Mouse (Mus musculus) gastrocnemius, postnatal 4 days (tissue): ENCODE results near the gene 0610009B22Rik. TPM values are rescaled to one million over a fixed set of nuclear protein-coding genes. Genes with fewer than 3 reads are reported as not detected.
"Not testable (repeated sequence)": the region's sequence is repeated elsewhere in the genome, so short reads cannot be mapped to it uniquely, and the experiment has no call there.

Experiments
- DNase-seq, 2 experiments: peaks; one replicate each; pipeline ENCODE4 v3.0.0; 2021 to 2022; ENCODE audit warnings: low spot score in 2 of 2, mixed read lengths in 2 of 2
- long read RNA-seq, 2 experiments: library from polyadenylated mRNA; stranded (forward); transcript quantifications; one replicate each; pipeline ENCODE4 v2.0.0; 2021
- total RNA-seq, 2 experiments: library from RNA; stranded (reverse); gene quantifications; 2 replicates each; pipeline ENCODE4 v1.2.3; 2021

The 0610009B22Rik gene
- total RNA-seq, result 10 to 100 TPM; 25.1 to 25.6 TPM
- long read RNA-seq, experiment 1, transcript 0610009B22Rik-201 (2 exons, 813 nt), result major isoform, 19 of 20 reads
- long read RNA-seq, experiment 1, partial matches to known transcripts, result 0 of 20 reads
- long read RNA-seq, experiment 1, other reads (novel, unspliced or antisense), result 1 of 20 reads
- long read RNA-seq, experiment 2, transcript 0610009B22Rik-201 (2 exons, 813 nt), result major isoform, 15 of 15 reads
- long read RNA-seq, experiment 2, partial matches to known transcripts, result 0 of 15 reads
- long read RNA-seq, experiment 2, other reads (novel, unspliced or antisense), result 0 of 15 reads

- DNase-seq, result peak; percentile 100
These were observed at the start of gene 0610009B22Rik for GRCm38 (mm10) chr11:51688330-51689328. TSS of gene 0610009B22Rik (minus strand) at chr11:51688874.

GRCm38 (mm10) chr11:51734218-51734617 lies 45.5 kb upstream of the 0610009B22Rik start:
- DNase-seq, result not testable (repeated sequence)

GRCm38 (mm10) chr11:51732883-51733282 lies 44.2 kb upstream of the 0610009B22Rik start:
- no peak for DNase-seq

- DNase-seq, result no peak
These were observed 32.4 kb upstream of the 0610009B22Rik start for GRCm38 (mm10) chr11:51721066-51721465.

GRCm38 (mm10) chr11:51707080-51707479 lies 18.4 kb upstream of the 0610009B22Rik start:
- no peak for DNase-seq

GRCm38 (mm10) chr11:51706451-51706850 lies 17.8 kb upstream of the 0610009B22Rik start:
- no peak for DNase-seq

- DNase-seq, result peak in 1 of 2 experiments; percentile 22
These were observed 14.8 kb upstream of the 0610009B22Rik start for GRCm38 (mm10) chr11:51703379-51703998.

GRCm38 (mm10) chr11:51702831-51703230 lies 14.2 kb upstream of the 0610009B22Rik start:
- no peak for DNase-seq

- DNase-seq, result no peak
These were observed 6.3 kb upstream of the 0610009B22Rik start for GRCm38 (mm10) chr11:51694984-51695383.

- DNase-seq, result not testable (repeated sequence)
These were observed 1.9 kb upstream of the 0610009B22Rik start for GRCm38 (mm10) chr11:51690597-51690996.

- DNase-seq, result peak in 1 of 2 experiments; percentile 7
These were observed 669 bp upstream of the 0610009B22Rik start for GRCm38 (mm10) chr11:51689343-51689742.

- no peak for DNase-seq
These were observed 6.7 kb downstream of the 0610009B22Rik start for GRCm38 (mm10) chr11:51681976-51682374.

- peak; percentile 79 to 88 for DNase-seq
These were observed 7.2 kb downstream of the 0610009B22Rik start for GRCm38 (mm10) chr11:51681324-51681975.

GRCm38 (mm10) chr11:51679466-51679865 lies 9.2 kb downstream of the 0610009B22Rik start:
- no peak for DNase-seq

- no peak for DNase-seq
These were observed 10.8 kb downstream of the 0610009B22Rik start for GRCm38 (mm10) chr11:51677737-51678418.

- no peak for DNase-seq
These were observed 13.3 kb downstream of the 0610009B22Rik start for GRCm38 (mm10) chr11:51675386-51675785.

GRCm38 (mm10) chr11:51673291-51673690 lies 15.4 kb downstream of the 0610009B22Rik start:
- no peak for DNase-seq

GRCm38 (mm10) chr11:51671376-51671775 lies 17.3 kb downstream of the 0610009B22Rik start:
- DNase-seq, result no peak

GRCm38 (mm10) chr11:51670846-51671245 lies 17.8 kb downstream of the 0610009B22Rik start:
- DNase-seq, result no peak

GRCm38 (mm10) chr11:51664747-51665146 lies 23.9 kb downstream of the 0610009B22Rik start:
- DNase-seq, result not testable (repeated sequence)
